Mouse (Mus musculus) colon, adult 2 months (tissue): ENCODE data around the gene Folr1. TPM values are rescaled to one million over a fixed set of nuclear protein-coding genes. Genes with fewer than 3 reads are reported as not detected.

Experiments
- polyA plus RNA-seq: library from polyadenylated mRNA; depleted of rRNA; stranded (reverse); fragments of >200 nt; gene quantifications from 2 replicates; pipeline ENCODE4 v1.2.3, GENCODE M21; 2012; rRNA removed

Folr1 gene
- polyA plus RNA-seq, result 1.1 and 1.2 TPM in 2 replicates

GRCm38 (mm10) chr7:101870629-101871028, at the start of gene Folr1:
TSS of gene Folr1 (minus strand) at chr7:101870788.

GRCm38 (mm10) chr7:101906287-101906681, 35.7 kb upstream of the Folr1 start, which contains the start of gene Tomt:
TSS of gene Tomt (minus strand) at chr7:101906359.

GRCm38 (mm10) chr7:101905561-101906286, 35.1 kb upstream of the Folr1 start, which contains the start of gene Lamtor1:
TSS of gene Lamtor1 (plus strand) at chr7:101905904.

GRCm38 (mm10) chr7:101863415-101863814, 7.2 kb downstream of the Folr1 start, which contains the start of gene Anapc15:
TSS of gene Anapc15 (plus strand) at chr7:101863715.

GRCm38 (mm10) chr7:101857094-101857493, 13.5 kb downstream of the Folr1 start, which contains the start of gene Folr2:
TSS of gene Folr2 (minus strand) at chr7:101857194.

GRCm38 (mm10) chr7:101837606-101838471, 32.7 kb downstream of the Folr1 start, which contains the start of gene Inppl1:
TSS of gene Inppl1 (minus strand) at chr7:101838229.

GRCm38 (mm10) chr7:101817861-101818401, 52.7 kb downstream of the Folr1 start, which contains the start of gene Phox2a:
TSS of gene Phox2a (plus strand) at chr7:101818313.

Other genes with a start within 250 kb of the Folr1 start
- gene Clpb, start 207.2 kb downstream of the Folr1 start, polyA plus RNA-seq, result 13.4 and 13.8 TPM in 2 replicates
- 1.3 and 2.0 TPM in 2 replicates for gene Phox2a, start 52.5 kb downstream of the Folr1 start, polyA plus RNA-seq
- gene Inppl1, start 32.6 kb downstream of the Folr1 start, polyA plus RNA-seq, result 118 and 140 TPM in 2 replicates
- gene Folr2, start 13.6 kb downstream of the Folr1 start, polyA plus RNA-seq, result 10.6 and 14.3 TPM in 2 replicates
- 20.6 and 25.7 TPM in 2 replicates for gene Anapc15, start 7.1 kb downstream of the Folr1 start, polyA plus RNA-seq
- 223 and 226 TPM in 2 replicates for gene Lamtor1, start 35.1 kb upstream of the Folr1 start, polyA plus RNA-seq
- 0.08 and 0.13 TPM in 2 replicates for gene Tomt, start 35.6 kb upstream of the Folr1 start, polyA plus RNA-seq
- 15.6 and 20.1 TPM in 2 replicates for gene Lrrc51, start 63.1 kb upstream of the Folr1 start, polyA plus RNA-seq
- gene Numa1, start 63.3 kb upstream of the Folr1 start, polyA plus RNA-seq, result 82.1 and 93.1 TPM in 2 replicates
- 5.1 and 6.9 TPM in 2 replicates for gene Il18bp, start 147.9 kb upstream of the Folr1 start, polyA plus RNA-seq
- gene Rnf121, start 194.7 kb upstream of the Folr1 start, polyA plus RNA-seq, result 21.0 and 30.4 TPM in 2 replicates
- 12.3 and 12.9 TPM in 2 replicates for gene Xndc1, start 194.7 kb upstream of the Folr1 start, polyA plus RNA-seq
- 2.1 and 3.2 TPM in 2 replicates for gene Xntrpc, start 194.9 kb upstream of the Folr1 start, polyA plus RNA-seq
- not detected in 2 replicates for gene Trpc2, start 212.3 kb upstream of the Folr1 start, polyA plus RNA-seq
- gene Art1, start 231.0 kb upstream of the Folr1 start, polyA plus RNA-seq, result 0.07 TPM in 1 of 2 replicates, not detected in the other
- 0.47 and 0.51 TPM in 2 replicates for gene Art5, start 238.7 kb upstream of the Folr1 start, polyA plus RNA-seq
- gene Chrna10, start 246.0 kb upstream of the Folr1 start, polyA plus RNA-seq, result 0.67 and 0.78 TPM in 2 replicates